Mouse (Mus musculus): ENCODE measurements around the gene Efna5.

DNA sequence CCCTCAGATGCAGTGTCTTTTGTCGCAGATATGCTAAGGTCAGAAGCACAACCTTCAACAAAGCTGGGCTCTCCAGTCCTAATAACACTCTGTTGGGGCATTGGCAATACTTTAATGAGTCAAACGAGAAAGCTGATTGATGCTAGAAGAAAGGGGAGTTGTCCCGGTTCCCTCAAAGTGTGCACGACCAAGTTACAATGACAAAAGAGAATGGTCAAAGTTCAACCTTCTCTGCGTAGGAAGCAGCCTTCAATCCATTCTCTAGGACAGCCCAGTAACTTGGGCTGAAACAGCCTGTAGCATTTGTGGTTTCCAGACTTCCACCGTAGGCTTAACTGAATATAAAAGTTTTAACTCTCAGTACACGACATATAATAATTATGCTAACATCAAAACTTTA is 43.8 kb downstream of the Efna5 start:
- TF ChIP-seq POLR2A (IDR thresholded peaks at IDR 0.05; ENCODE audit: extremely low read depth, insufficient read depth, low read length) (no peak), CTCF (IDR thresholded peaks at IDR 0.05; ENCODE audit: low read depth, low read length) (no peak)
